Mouse (Mus musculus) heart, postnatal 14 days (tissue): Measurements from ENCODE around the gene Cort. TPM values are rescaled to one million over a fixed set of nuclear protein-coding genes. Genes with fewer than 3 reads are reported as not detected.
"Not testable (repeated sequence)": the region's sequence is repeated elsewhere in the genome, so short reads cannot be mapped to it uniquely, and the experiment has no call there.

Experiments
- DNase-seq, 2 experiments: peaks; one replicate each; pipeline ENCODE4 v3.0.0; 2021 to 2022
- intact Hi-C: fragments of 180-260 bp; cut with DNase I; formaldehyde crosslinking; loops from one replicate; pipeline ENCODE4 v1.15.1; 2025
- long read RNA-seq, 2 experiments: library from polyadenylated mRNA; stranded (forward); transcript quantifications; one replicate each; pipeline ENCODE4 v2.0.0; 2021
- total RNA-seq, 2 experiments: library from RNA; stranded (reverse); gene quantifications; 2 replicates each; pipeline ENCODE4 v1.2.3; 2021

The Cort gene
- total RNA-seq = under 1 TPM; 0.59 to 0.88 TPM
- long read RNA-seq, experiment 1 = 0 reads
- long read RNA-seq, experiment 2 = 0 reads

GRCm38 (mm10) chr4:149126663-149127062, at the start of gene Cort:
Gene Cort (minus strand): TSS chr4:149126763.
- no peak for DNase-seq
- intact Hi-C loops = no loop called here

GRCm38 (mm10) chr4:149173661-149174060, 47.1 kb upstream of the Cort start:
- intact Hi-C loops = no loop called here
- no peak for DNase-seq

GRCm38 (mm10) chr4:149172666-149173065, 46.1 kb upstream of the Cort start:
- intact Hi-C loops = no loop called here
- peak; percentile 70 for DNase-seq

- DNase-seq = peak; percentile 50 to 53
- intact Hi-C loops = no loop called here
Observed at GRCm38 (mm10) chr4:149172083-149172482, 45.5 kb upstream of the Cort start.

GRCm38 (mm10) chr4:149171581-149171981, 45.0 kb upstream of the Cort start:
- intact Hi-C loops = no loop called here
- peak in 1 of 2 experiments; percentile 36 for DNase-seq

GRCm38 (mm10) chr4:149170394-149170931, 43.9 kb upstream of the Cort start:
- intact Hi-C loops = no loop called here
- DNase-seq = no peak

- intact Hi-C loops, DNase-seq: not testable (repeated sequence)
Observed at GRCm38 (mm10) chr4:149169926-149170325, 43.4 kb upstream of the Cort start.

- intact Hi-C loops = no loop called here
Observed at GRCm38 (mm10) chr4:149168016-149168415, 41.5 kb upstream of the Cort start.

GRCm38 (mm10) chr4:149166957-149167611, 40.5 kb upstream of the Cort start:
- intact Hi-C loops = no loop called here
- peak; percentile 30 to 41 for DNase-seq

More at GRCm38 (mm10) chr4:149168016-149168415, 41.5 kb upstream of the Cort start:
- DNase-seq = no peak

GRCm38 (mm10) chr4:149166215-149166946, 39.8 kb upstream of the Cort start, which contains the start of gene Pgd:
Gene Pgd (minus strand): TSS chr4:149166771.
- DNase-seq = peak; percentile 96
- intact Hi-C loops = no loop called here

GRCm38 (mm10) chr4:149164150-149164549, 37.6 kb upstream of the Cort start:
- no peak for DNase-seq
- intact Hi-C loops = no loop called here

GRCm38 (mm10) chr4:149163196-149163595, 36.6 kb upstream of the Cort start:
- DNase-seq = no peak
- intact Hi-C loops = no loop called here

GRCm38 (mm10) chr4:149161166-149161565, 34.6 kb upstream of the Cort start:
- intact Hi-C loops = no loop called here
- DNase-seq = no peak

- DNase-seq = no peak
- intact Hi-C loops = no loop called here
Observed at GRCm38 (mm10) chr4:149159891-149160290, 33.3 kb upstream of the Cort start.

- intact Hi-C loops = no loop called here
- no peak for DNase-seq
Observed at GRCm38 (mm10) chr4:149159203-149159602, 32.6 kb upstream of the Cort start.

- no peak for DNase-seq
- intact Hi-C loops = no loop called here
Observed at GRCm38 (mm10) chr4:149157415-149157973, 30.9 kb upstream of the Cort start.

- intact Hi-C loops = no loop called here
- no peak for DNase-seq
Observed at GRCm38 (mm10) chr4:149155711-149156110, 29.1 kb upstream of the Cort start.

GRCm38 (mm10) chr4:149154859-149155258, 28.3 kb upstream of the Cort start:
- intact Hi-C loops = no loop called here
- DNase-seq = no peak

- DNase-seq = no peak
- intact Hi-C loops = no loop called here
Observed at GRCm38 (mm10) chr4:149150721-149151120, 24.2 kb upstream of the Cort start.

GRCm38 (mm10) chr4:149150256-149150655, 23.7 kb upstream of the Cort start:
- intact Hi-C loops = no loop called here
- DNase-seq = no peak

- peak; percentile 43 to 51 for DNase-seq
- intact Hi-C loops = loop anchor here (5.0 kb wide), 1 partner anchor 393 kb away; no protein-coding TSS in a partner anchor
Observed at GRCm38 (mm10) chr4:149149611-149150010, 23.0 kb upstream of the Cort start.
